Mouse (Mus musculus) midbrain, embryonic 14.5 days (tissue): Measurements from ENCODE around the gene Snx21. TPM values are rescaled to one million over a fixed set of nuclear protein-coding genes. Genes with fewer than 3 reads are reported as not detected.

Experiments used
- ATAC-seq: fragments of 200-750 bp; cut with Nextera tagmentation; 2 replicates; pipeline ENCODE4 v1.8.0; 2017; ENCODE audit warnings: moderate number of reproducible peaks, moderate library complexity; ENCODE audit not compliant: low FRiP score, low TSS enrichment
- DNase-seq: peaks from one replicate; pipeline ENCODE4 v3.0.0-alpha.2; 2015
- H3K27ac ChIP-seq: fragments of 300-500 bp; sonication (generic); replicated peaks from 2 replicates; pipeline ENCODE4 v1.5.1; 2014; ENCODE audit warnings: mild to moderate bottlenecking, low read depth, low read length, moderate library complexity
- H3K27me3 ChIP-seq: fragments of 300-500 bp; sonication (generic); 2 replicates; pipeline ENCODE4 v1.6.1; 2014; ENCODE audit warnings: low read length, control low read depth, mixed read lengths; ENCODE audit not compliant: control insufficient read depth, insufficient read depth
- H3K36me3 ChIP-seq: fragments of 300-500 bp; sonication (generic); 2 replicates; pipeline ENCODE4 v1.6.1; 2014; ENCODE audit warnings: low read length, control low read depth; ENCODE audit not compliant: control insufficient read depth, insufficient read depth
- H3K4me1 ChIP-seq: fragments of 300-500 bp; sonication (generic); 2 replicates; pipeline ENCODE4 v1.6.1; 2014; ENCODE audit warnings: mild to moderate bottlenecking, antibody characterized with exemption, low read length, control low read depth; ENCODE audit not compliant: control insufficient read depth, insufficient read depth
- H3K4me2 ChIP-seq: fragments of 300-500 bp; sonication (generic); 2 replicates; pipeline ENCODE4 v1.6.1; 2014; ENCODE audit warnings: mild to moderate bottlenecking, low read length, moderate library complexity
- H3K4me3 ChIP-seq: fragments of 300-500 bp; sonication (generic); replicated peaks from 2 replicates; pipeline ENCODE4 v1.5.1; 2014; ENCODE audit warnings: low read depth, low read length
- H3K9ac ChIP-seq: fragments of 300-500 bp; sonication (generic); replicated peaks from 2 replicates; pipeline ENCODE4 v1.6.1; 2014; ENCODE audit warnings: mild to moderate bottlenecking, low read length, moderate library complexity
- H3K9me3 ChIP-seq: fragments of 300-500 bp; sonication (generic); 2 replicates; pipeline ENCODE4 v1.6.1; 2016; ENCODE audit warnings: low read length, control low read depth, mixed read lengths; ENCODE audit not compliant: control insufficient read depth
- WGBS: fragments of 180-500 bp; shearing (Covaris S2); extraction: QIAGEN DNeasy Blood & Tissue Kit; methylation state at CpG from one replicate; pipeline ENCODE4 v1.1.7; 2014; 5-methylcytosine and 5-hydroxymethylcytosine counted together
- polyA plus RNA-seq: library from polyadenylated mRNA; unstranded; fragments of >200 nt; fragmentation: Nextera tagmentation; extraction: Ambion mirVana; gene quantifications from 2 replicates; pipeline ENCODE4 v1.2.1, GENCODE M21; 2014

Snx21 gene
- polyA plus RNA-seq, 1 experiment from 2014 or later: 22.1 TPM

DNA sequence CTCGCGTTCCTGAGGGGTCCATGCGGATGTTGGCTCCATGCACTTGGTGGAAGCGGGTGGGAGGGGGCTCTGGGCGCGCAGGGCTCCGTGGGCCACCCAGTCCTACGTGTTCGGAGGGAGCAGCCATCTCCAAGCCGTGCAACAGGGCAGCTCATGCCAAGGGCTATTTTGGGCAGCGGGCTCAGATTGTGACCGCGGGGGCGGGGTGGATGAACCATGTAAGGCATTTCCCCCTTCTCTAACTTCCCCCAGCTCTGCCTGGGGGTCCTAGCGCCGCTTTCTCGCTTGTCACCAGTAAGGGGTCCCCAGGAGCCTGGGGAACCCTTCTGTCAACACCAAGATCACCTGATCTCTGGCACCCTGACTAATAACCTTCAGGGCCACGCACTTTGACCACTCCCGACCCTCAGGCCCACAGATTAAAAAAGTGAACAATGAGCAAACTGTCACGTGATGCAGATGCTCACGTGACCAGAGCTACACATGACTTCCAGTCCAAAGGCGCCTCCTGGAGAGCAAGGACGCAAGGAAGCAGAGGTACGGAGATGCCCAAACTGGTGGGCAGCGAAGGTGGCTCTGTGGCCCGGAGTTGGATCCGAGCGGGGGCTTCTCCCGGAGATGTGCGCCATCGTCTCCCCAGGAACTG is 47.8 kb downstream of the Snx21 start, which contains the start of gene Neurl2:
TSS of gene Neurl2 (minus strand) at position 143 of the 646 bp plus-strand sequence.
- H3K9ac ChIP-seq: peak within 1 kb of the TSS; percentile 64
- peak within 1 kb of the TSS; percentile 69 for H3K4me3 ChIP-seq
- peaks cover 17% of the 10 kb centered on the region for H3K4me1 ChIP-seq
- peak; percentile 67 for ATAC-seq
- peak within 1 kb of the TSS; percentile 99 for H3K4me2 ChIP-seq
- H3K9me3 ChIP-seq: no peaks in the 10 kb centered on the region
- WGBS: under 1% methylated on average over 31 of the region's 31 CpGs
- peak within 1 kb of the TSS; percentile 74 for H3K27ac ChIP-seq
- peak; percentile 95 for DNase-seq
- H3K27me3 ChIP-seq: no peaks in the 10 kb centered on the region
- peaks cover 18% of the 10 kb centered on the region for H3K36me3 ChIP-seq

DNA sequence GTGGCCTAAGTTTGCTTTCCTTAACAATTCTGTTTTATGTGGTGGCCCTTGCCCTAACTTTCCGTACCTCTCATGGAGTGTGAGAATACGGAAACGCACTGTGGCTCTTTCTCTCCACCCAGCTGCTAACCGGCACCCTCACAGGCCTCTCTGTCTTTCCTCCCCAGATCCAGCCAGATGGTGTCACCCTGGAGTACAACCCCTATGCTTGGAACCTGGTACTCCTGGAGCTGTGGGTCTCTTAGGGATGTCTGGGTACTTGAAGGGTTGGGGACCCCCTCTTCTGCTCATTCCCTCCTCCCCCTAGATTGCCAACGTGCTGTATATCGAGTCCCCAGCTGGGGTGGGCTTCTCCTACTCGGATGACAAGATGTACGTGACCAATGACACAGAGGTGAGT is 48.9 kb downstream of the Snx21 start:
- H3K4me2 ChIP-seq: peak overlapping the region; percentile 99
- peak overlapping the region; percentile 64; the same call in 1 of the 2 replicates for H3K9ac ChIP-seq
- peaks cover 17% of the 10 kb centered on the region for H3K4me1 ChIP-seq
- WGBS: 43% methylated on average over 8 of the region's 8 CpGs
- H3K27ac ChIP-seq: no peak overlapping the region
- DNase-seq (no peak), ATAC-seq (no peak)
- H3K27me3 ChIP-seq: no peaks in the 10 kb centered on the region
- peak overlapping the region; percentile 69 for H3K4me3 ChIP-seq
- no peaks in the 10 kb centered on the region for H3K9me3 ChIP-seq
- peaks cover 21% of the 10 kb centered on the region for H3K36me3 ChIP-seq

DNA sequence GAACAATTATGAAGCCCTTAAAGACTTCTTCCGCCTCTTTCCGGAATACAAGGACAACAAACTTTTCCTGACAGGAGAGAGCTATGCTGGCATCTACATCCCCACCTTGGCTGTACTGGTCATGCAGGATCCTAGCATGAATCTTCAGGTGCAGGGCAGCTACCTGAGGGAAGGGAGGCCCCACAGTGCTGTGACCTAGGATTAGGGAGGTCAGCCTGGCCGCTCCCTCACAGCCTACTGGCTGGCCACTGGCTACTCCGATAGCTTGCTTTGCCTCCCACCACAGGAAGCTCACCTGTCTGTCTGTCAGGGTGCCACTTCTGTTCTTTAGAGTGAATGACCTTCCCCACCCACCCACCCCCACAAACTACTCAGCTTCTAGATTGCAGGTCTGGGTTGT is 49.5 kb downstream of the Snx21 start:
- WGBS: 97% methylated on average over 4 of the region's 4 CpGs
- ATAC-seq (no peak), DNase-seq (no peak)
- Histone ChIP-seq H3K36me3 (peaks cover 28% of the 10 kb centered on the region), H3K4me3 (no peak overlapping the region), H3K27me3 (no peaks in the 10 kb centered on the region), H3K9ac (no peak overlapping the region), H3K4me1 (peaks cover 17% of the 10 kb centered on the region), H3K4me2 (peak overlapping the region; percentile 99; the same call in 1 of the 2 replicates), H3K27ac (no peak overlapping the region), H3K9me3 (no peaks in the 10 kb centered on the region)

Other genes starting within 250 kb of the Snx21 start
- 0.61 and 1.2 TPM in 2 replicates for gene Wfdc2, start 223.4 kb upstream of the Snx21 start, polyA plus RNA-seq
- not detected in 2 replicates for gene Spint3, start 212.4 kb upstream of the Snx21 start, polyA plus RNA-seq
- not detected in 2 replicates for gene Wfdc6a, start 200.4 kb upstream of the Snx21 start, polyA plus RNA-seq
- gene Eppin, start 192.2 kb upstream of the Snx21 start, polyA plus RNA-seq: not detected in 2 replicates
- not detected in 2 replicates for gene Wfdc6b, start 172.3 kb upstream of the Snx21 start, polyA plus RNA-seq
- gene Wfdc8, start 172.2 kb upstream of the Snx21 start, polyA plus RNA-seq: not detected in 2 replicates
- not detected in 2 replicates for gene Wfdc16, start 147.0 kb upstream of the Snx21 start, polyA plus RNA-seq
- gene Wfdc10, start 129.8 kb upstream of the Snx21 start, polyA plus RNA-seq: not detected in 2 replicates
- gene Wfdc9, start 129.2 kb upstream of the Snx21 start, polyA plus RNA-seq: not detected in 2 replicates
- gene Wfdc11, start 111.7 kb upstream of the Snx21 start, polyA plus RNA-seq: not detected in 2 replicates
- gene Wfdc13, start 100.7 kb upstream of the Snx21 start, polyA plus RNA-seq: not detected in 2 replicates
- gene Spint4, start 87.3 kb upstream of the Snx21 start, polyA plus RNA-seq: not detected in 2 replicates
- gene Spint5, start 70.5 kb upstream of the Snx21 start, polyA plus RNA-seq: not detected in 2 replicates
- 0.80 and 1.1 TPM in 2 replicates for gene Wfdc3, start 39.9 kb upstream of the Snx21 start, polyA plus RNA-seq
- 49.1 and 55.0 TPM in 2 replicates for gene Dnttip1, start 39.8 kb upstream of the Snx21 start, polyA plus RNA-seq
- gene Ube2c, start 15.9 kb upstream of the Snx21 start, polyA plus RNA-seq: 45.9 and 85.7 TPM in 2 replicates
- not detected in 2 replicates for gene Tnnc2, start 5.9 kb upstream of the Snx21 start, polyA plus RNA-seq
- 17.1 and 18.5 TPM in 2 replicates for gene Acot8, start 19.1 kb downstream of the Snx21 start, polyA plus RNA-seq
- 14.7 and 15.6 TPM in 2 replicates for gene Zswim3, start 19.3 kb downstream of the Snx21 start, polyA plus RNA-seq
- gene Zswim1, start 36.9 kb downstream of the Snx21 start, polyA plus RNA-seq: 27.8 and 30.5 TPM in 2 replicates
- gene Spata25, start 42.7 kb downstream of the Snx21 start, polyA plus RNA-seq: 0.29 TPM in 1 of 2 replicates, not detected in the other
- 77.1 and 88.2 TPM in 2 replicates for gene Ctsa, start 47.0 kb downstream of the Snx21 start, polyA plus RNA-seq
- 5.1 and 6.9 TPM in 2 replicates for gene Neurl2, start 47.6 kb downstream of the Snx21 start, polyA plus RNA-seq
- 29.8 and 91.1 TPM in 2 replicates for gene Pltp, start 71.9 kb downstream of the Snx21 start, polyA plus RNA-seq
- 92.8 and 99.5 TPM in 2 replicates for gene Pcif1, start 93.5 kb downstream of the Snx21 start, polyA plus RNA-seq
- 13.9 and 15.5 TPM in 2 replicates for gene Zfp335, start 125.9 kb downstream of the Snx21 start, polyA plus RNA-seq
- gene Mmp9, start 155.0 kb downstream of the Snx21 start, polyA plus RNA-seq: 29.7 and 29.9 TPM in 2 replicates
- gene Slc12a5, start 175.0 kb downstream of the Snx21 start, polyA plus RNA-seq: 53.8 and 63.0 TPM in 2 replicates
- gene Ncoa5, start 249.0 kb downstream of the Snx21 start, polyA plus RNA-seq: 76.6 and 105 TPM in 2 replicates